Mouse (Mus musculus) embryo, embryonic 10 days (tissue): ENCODE measurements around the gene Eif2s1.
"Not testable (repeated sequence)": the region's sequence is repeated elsewhere in the genome, so short reads cannot be mapped to it uniquely, and the experiment has no call there.

Source experiments
- DNase-seq: peaks from one replicate; pipeline ENCODE4 v3.0.0-alpha.2; 2015; ENCODE audit warnings: low spot score

Eif2s1 gene

GRCm38 (mm10) chr12:78915561-78915960, 53.9 kb downstream of the Eif2s1 start:
- no peak for DNase-seq

DNA sequence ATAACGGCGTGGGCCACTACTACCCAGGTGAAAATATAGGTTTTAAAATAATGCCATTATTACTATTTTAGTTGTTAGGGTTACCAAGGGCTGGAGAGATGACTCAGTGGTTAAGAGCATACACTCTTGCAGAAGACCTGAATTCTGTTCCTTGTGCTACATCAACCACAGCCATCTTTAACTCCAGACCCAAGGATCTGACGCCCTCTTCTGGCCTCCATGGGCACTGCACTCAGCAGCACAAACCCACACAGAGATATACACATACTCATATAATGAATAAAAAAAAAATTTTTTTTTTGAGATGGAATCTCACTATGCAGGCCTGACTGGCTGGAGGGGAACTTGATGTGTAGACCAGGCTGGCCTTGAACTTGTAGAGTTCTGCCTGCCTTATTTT, 54.7 kb downstream of the Eif2s1 start:
- DNase-seq = no peak

GRCm38 (mm10) chr12:78918227-78919078, 56.8 kb downstream of the Eif2s1 start:
- peak; percentile 95 for DNase-seq

- peak; percentile 94 for DNase-seq
Observed at GRCm38 (mm10) chr12:78919079-78919712, 57.6 kb downstream of the Eif2s1 start.

DNA sequence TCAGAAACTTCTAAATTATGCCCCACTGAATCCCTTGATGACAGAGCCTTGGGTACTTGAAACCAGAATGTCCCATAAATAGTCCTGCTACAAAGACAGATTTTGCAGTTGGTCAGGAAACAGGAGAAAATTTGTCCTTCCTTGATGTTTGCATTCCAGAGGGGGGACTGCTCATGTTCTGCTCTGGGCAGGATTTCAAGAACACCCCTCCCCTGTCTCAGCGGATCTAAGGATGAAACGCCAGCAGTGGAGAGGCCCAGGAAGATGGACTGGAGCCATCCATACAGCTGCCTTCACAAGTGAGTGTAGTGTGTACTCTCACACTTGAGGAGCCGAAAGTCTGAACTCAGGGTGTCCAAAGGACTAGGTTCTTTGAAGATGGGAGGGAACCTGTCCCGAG, 59.8 kb downstream of the Eif2s1 start:
- no peak for DNase-seq

DNA sequence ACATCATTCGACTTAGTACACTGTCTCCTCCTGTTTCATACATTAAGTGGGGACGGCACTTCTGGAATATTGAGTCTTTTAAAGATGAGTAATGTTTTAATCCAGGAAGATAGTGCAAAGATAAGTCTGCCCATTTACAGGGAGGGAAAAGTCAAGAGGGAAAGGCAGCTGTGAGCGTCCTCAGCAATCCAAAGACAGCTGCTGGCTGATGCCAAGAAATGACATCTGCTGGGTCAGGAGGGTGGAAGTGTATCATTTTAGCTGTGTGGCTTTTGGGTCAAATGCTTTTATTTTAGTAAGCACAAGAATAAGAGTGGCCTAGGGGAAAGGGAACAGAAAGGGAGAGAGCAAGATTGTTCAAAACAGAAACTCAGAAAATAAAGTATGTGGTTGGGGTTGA, 60.4 kb downstream of the Eif2s1 start:
- DNase-seq = no peak

DNA sequence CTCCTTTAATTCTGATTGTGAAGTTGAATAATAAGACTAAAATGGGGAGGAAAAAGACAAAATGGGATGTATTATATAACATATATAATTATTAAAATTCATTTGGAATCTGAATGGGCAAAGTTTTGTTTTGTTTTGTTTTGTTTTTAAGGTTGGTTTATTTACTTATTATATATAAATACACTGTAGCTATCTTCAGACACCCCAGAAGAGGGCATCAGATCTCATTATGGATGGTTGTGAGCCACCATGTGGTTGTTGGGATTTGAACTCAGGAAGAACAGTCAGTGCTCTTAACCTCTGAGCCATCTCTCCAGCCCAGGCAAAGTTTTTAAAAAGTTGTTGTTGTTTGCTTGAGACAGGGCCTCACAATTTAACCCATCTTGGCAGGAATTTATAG, 61.4 kb downstream of the Eif2s1 start:
- DNase-seq = not testable (repeated sequence)

- DNase-seq = no peak
Observed at GRCm38 (mm10) chr12:78923539-78924189, 62.0 kb downstream of the Eif2s1 start.

- no peak for DNase-seq
Observed at GRCm38 (mm10) chr12:78927287-78927686, 65.7 kb downstream of the Eif2s1 start.

DNA sequence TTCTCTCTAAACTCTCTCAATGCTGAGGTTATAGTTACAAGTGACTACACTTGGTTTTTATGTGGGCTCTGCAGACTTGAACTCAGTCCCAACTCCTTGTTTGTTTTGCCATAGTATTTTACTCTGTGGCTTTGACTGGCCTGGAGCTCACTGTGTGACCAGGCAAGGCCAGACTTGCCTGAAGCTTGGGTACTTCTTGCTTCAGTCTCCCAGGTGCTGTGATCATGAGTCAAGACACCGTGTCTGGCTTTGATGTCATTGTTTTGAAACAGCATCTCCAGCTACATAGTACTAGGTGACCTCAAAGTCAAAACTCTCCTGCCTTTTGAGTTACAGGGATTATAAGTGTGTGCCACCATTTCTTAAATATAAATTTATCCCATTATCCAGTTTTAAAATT, 68.3 kb downstream of the Eif2s1 start:
- DNase-seq = no peak

DNA sequence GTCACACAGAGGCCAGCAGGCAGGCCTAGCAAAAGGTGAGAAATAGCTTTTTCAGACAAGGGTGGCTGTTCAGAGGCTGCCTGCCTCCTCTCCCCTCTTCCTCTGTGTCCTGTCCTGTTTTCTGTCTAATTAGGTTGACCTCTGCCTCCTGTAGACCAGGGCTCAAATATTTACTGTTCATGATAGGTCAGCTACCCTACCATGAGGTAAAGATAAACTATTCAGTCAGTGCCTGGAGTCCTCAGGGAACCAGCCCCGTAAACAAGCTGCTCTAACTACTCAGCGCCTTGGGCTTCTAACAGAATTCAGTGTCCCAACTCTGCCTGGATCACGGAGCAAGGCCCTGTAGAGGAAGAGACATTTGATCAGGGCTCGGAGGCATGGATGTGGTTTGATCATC, 74.9 kb downstream of the Eif2s1 start:
- no peak for DNase-seq
